Mouse (Mus musculus) spleen, adult 2 months (tissue): ENCODE measurements around the gene Ankrd31. TPM values are rescaled to one million over a fixed set of nuclear protein-coding genes. Genes with fewer than 3 reads are reported as not detected.

Experiments used
- DNase-seq, 2 experiments: peaks; one replicate each; pipeline versions ENCODE4 v3.0.0 to v3.0.0-alpha.2; 2012 to 2021; ENCODE audit warnings: low spot score in 2 of 2, low read depth in 1 of 2
- H3K27ac ChIP-seq: fragments of 200-500 bp; 2 replicates; pipeline ENCODE4 v1.5.1; 2012; ENCODE audit warnings: low read length, inconsistent platforms; ENCODE audit not compliant: insufficient read depth
- H3K27me3 ChIP-seq: fragments of 200-500 bp; 2 replicates; pipeline ENCODE4 v1.6.1; 2012; ENCODE audit warnings: mild to moderate bottlenecking, moderate library complexity, low read length, inconsistent platforms; ENCODE audit not compliant: control insufficient read depth, insufficient read depth
- H3K36me3 ChIP-seq: fragments of 200-500 bp; 2 replicates; pipeline ENCODE4 v1.6.1; 2012; ENCODE audit warnings: mild to moderate bottlenecking, low read length, inconsistent platforms; ENCODE audit not compliant: control insufficient read depth, insufficient read depth
- H3K4me1 ChIP-seq: fragments of 200-500 bp; 2 replicates; pipeline ENCODE4 v1.6.1; 2011; ENCODE audit warnings: inconsistent platforms; ENCODE audit not compliant: control insufficient read depth, insufficient read depth, insufficient read length
- H3K4me3 ChIP-seq: fragments of 200-500 bp; 2 replicates; pipeline ENCODE4 v1.5.1; 2011; ENCODE audit warnings: mild to moderate bottlenecking, inconsistent platforms; ENCODE audit not compliant: insufficient read depth, insufficient read length; ENCODE audit errors: extremely low read depth
- CTCF ChIP-seq: fragments of 200-500 bp; IDR thresholded peaks from 2 replicates; pipeline ENCODE4 v1.5.1; 2011; ENCODE audit warnings: mild to moderate bottlenecking, inconsistent platforms; ENCODE audit not compliant: insufficient read depth, insufficient read length, insufficient replicate concordance; ENCODE audit errors: extremely low read depth
- POLR2A ChIP-seq: fragments of 200-500 bp; IDR thresholded peaks from 2 replicates; pipeline ENCODE4 v1.6.1; 2011; ENCODE audit warnings: low read depth, low read length, inconsistent platforms
- WGBS: fragments of 180-500 bp; shearing (Covaris S2); methylation state at CpG from one replicate; pipeline ENCODE4 v1.1.7; 2018; 5-methylcytosine and 5-hydroxymethylcytosine counted together
- polyA plus RNA-seq: library from polyadenylated mRNA; depleted of rRNA; stranded (reverse); fragments of >200 nt; gene quantifications from 2 replicates; pipeline ENCODE4 v1.2.3, GENCODE M21; 2012; rRNA removed

The Ankrd31 gene
- polyA plus RNA-seq = not detected in 2 replicates

DNA sequence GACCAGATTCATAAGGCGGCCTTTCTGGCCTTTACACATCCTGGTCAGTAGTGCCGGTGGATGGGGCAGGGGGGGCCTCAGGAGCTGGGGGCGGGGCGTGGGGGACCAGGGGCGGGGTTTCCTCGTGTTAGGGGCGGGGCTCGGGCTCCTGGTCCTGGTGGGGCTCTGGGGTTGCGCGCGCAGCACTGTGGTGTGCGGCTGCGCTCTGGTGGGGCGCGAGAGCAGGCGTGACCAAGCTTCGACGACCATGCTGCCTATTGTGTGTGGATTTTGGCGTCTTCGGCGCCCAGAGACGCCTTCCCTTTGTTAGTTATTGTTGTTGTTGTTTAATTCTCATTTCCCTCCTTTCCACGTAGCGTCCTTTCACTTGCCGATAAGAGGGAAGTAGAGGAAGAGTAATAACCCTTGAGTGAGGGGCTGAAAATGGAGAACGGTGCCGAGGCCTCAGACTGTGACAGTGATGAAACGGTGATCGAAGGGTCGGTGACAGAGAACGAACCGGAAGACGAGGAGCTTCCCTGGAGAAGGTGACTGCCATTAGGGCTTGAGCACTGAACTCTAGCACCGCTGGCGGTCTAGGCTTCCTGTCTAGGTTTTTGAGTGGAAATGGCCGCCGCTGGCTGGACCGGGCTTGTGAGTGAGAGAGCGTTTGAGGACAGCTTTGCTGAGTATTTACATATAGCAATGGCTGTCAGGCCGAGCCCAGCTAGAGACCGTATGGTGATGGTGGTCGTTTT lies at the start of gene Ankrd31:
Gene Ankrd31, plus strand, starts transcription at position 164 of the 737 bp plus-strand sequence.
- no peaks in the 10 kb centered on the region for H3K27me3 ChIP-seq
- TF ChIP-seq CTCF (no peak), POLR2A (no peak)
- H3K4me1 ChIP-seq = no peaks in the 10 kb centered on the region
- WGBS = 92% methylated on average over 42 of the region's 42 CpGs
- no peak within 1 kb of the TSS for H3K4me3 ChIP-seq
- H3K27ac ChIP-seq = no peak within 1 kb of the TSS
- no peaks in the 10 kb centered on the region for H3K36me3 ChIP-seq
- no peak for DNase-seq

DNA sequence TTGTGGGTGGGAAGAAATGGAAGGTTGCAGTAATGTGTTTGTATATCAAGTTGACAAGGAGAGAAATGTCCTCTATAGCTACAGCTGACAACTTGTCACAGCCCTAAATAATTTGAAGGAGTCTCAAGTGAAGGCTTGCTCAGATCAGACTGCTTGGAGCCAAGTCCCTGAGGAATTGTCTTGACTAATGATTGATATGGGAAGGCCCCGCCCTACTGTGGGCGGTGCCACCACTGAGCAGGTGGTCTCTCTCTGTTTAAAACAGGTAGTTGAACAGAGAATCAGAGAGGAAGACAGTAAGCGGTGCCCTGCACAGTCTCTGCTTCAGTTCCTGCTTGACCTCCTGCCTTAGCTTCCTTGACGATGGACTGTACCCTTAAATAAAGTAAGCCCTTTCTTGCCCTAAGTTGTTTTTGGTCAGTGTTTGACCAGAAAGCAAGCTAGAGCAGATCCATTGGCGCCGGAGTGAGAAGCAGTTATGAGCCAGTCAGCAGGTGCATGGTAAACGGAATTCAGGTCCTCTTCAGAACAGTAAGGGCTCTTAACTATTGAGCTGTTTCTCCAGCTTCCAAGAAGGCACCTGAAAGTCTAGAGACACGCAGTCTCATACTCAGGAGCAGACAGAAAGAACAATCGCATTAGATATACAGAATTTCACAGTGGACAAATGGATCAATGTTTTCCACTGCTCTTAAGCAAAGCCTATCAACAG lies 45.3 kb upstream of the Ankrd31 start:
- H3K4me3 ChIP-seq = no peak overlapping the region
- H3K27ac ChIP-seq = no peak overlapping the region
- no peaks in the 10 kb centered on the region for H3K27me3 ChIP-seq
- no peaks in the 10 kb centered on the region; the same call in 1 of the 2 replicates for H3K4me1 ChIP-seq
- H3K36me3 ChIP-seq = no peaks in the 10 kb centered on the region
- TF ChIP-seq CTCF (no peak), POLR2A (no peak)
- no peak for DNase-seq
- 85% methylated on average over 9 of the region's 9 CpGs for WGBS

DNA sequence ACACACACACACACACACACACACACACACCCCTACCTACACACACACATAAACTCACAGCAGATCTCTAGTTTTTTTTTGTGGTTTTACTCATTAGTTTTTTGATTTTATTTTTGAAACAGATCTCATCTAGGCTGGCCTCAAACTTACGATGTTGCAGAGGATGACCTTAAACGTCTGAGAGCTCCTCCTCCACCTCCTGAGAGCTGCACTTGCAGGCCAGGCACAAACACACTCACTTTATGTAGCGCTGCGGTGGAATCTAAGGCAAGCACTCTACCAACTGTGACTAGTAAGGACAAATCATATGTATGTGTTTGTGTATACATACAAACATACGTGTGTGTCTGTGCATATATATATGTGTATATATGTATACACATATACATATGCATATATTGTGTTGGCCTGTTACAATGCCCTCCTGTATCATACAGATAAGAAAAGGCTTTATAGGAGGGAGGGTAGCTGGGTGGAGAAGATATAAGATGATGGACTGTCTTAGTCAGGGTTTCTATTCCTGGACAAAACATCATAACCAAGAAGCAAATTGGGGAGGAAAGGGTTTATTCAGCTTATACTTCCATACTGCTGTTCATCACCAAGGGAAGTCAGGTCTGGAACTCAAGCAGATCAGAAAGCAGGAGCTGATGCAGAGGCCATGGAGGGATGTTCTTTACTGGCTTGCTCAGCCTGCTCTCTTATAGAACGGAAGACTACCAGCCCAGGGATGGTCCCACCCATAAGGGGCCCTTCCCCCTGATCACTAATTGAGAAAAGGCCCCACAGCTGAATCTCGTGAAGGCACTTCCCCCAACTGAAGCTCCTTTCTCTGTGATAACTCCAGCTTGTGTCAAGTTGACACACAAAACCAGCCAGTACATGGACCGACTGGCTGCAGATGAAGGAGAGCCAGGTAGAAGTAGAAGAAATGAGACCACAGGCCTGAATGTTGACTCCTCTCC lies 38.5 kb upstream of the Ankrd31 start:
- Histone ChIP-seq H3K27me3 (no peaks in the 10 kb centered on the region), H3K4me3 (no peak overlapping the region), H3K36me3 (no peaks in the 10 kb centered on the region), H3K27ac (no peak overlapping the region), H3K4me1 (no peaks in the 10 kb centered on the region)
- DNase-seq = no peak
- TF ChIP-seq POLR2A (no peak), CTCF (no peak)
- WGBS = 74% methylated on average over 8 of the region's 8 CpGs

DNA sequence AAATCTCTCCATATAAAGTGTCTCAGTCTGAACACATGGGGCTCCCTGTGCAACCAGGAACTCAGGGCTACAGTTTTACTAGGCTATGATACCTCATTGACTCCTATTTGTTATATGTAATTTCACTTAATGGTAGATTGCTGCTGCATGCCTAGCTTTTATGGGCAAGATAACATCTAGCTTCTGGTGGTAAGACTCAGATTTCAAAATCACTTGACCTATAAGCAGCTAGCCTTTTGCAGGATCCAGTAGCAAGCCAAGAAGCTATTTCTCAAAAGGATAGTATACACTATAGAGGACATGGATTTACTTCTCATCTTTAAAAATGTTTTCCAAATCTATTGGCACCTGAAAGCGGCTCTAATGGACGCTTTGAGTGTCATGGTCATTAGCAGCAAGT lies 31.8 kb upstream of the Ankrd31 start:
- H3K27ac ChIP-seq = no peak overlapping the region
- no peaks in the 10 kb centered on the region for H3K36me3 ChIP-seq
- no peak overlapping the region for H3K4me3 ChIP-seq
- H3K4me1 ChIP-seq = no peaks in the 10 kb centered on the region
- TF ChIP-seq CTCF = no peak
- no peak for TF ChIP-seq POLR2A
- DNase-seq = no peak
- H3K27me3 ChIP-seq = no peaks in the 10 kb centered on the region
- 93% methylated on average over 2 of the region's 2 CpGs for WGBS

DNA sequence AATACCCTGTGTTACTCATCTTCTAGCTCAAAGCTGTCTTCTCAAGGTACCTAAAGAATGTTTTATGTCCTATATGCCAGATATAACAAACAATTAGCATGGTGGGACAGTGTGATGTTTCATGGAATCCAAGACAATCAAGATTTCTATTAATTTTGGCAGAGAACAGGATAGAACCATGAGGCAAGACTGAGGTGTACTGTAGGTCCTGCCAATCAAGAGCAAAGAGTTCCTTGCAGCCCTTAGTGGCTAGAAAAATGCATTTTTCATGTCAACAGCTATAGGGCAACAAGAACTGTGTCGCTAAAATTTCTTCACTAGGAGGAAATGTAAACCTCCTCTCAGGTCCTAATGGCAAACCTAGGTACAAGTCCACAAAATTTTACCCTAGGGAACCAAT lies 30.3 kb upstream of the Ankrd31 start:
- Histone ChIP-seq H3K4me3 (no peak overlapping the region), H3K4me1 (no peaks in the 10 kb centered on the region), H3K27ac (no peak overlapping the region), H3K36me3 (no peaks in the 10 kb centered on the region), H3K27me3 (no peaks in the 10 kb centered on the region)
- DNase-seq = no peak
- WGBS = 65% methylated on average over 1 of the region's 1 CpGs
- TF ChIP-seq POLR2A (no peak), CTCF (no peak)

DNA sequence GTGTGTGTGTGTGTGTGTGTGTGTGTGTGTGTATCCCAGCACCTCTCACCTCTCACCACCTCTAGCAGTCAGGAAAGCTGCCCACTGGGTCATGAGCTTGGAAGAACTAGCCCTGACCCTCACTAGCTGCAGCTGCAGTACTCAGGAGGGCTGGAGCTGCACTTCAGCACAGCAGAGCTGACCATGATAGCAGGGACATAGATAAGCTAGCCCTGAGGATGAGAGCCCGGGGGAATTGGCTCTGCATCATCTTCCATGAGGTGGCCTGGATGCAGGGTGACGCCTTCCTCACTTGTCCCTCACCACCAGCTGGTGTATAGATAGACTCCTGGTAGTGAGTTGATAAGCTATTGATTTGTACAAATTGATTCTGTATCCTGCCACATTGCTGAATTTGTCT lies 28.1 kb upstream of the Ankrd31 start:
- WGBS = 95% methylated on average over 2 of the region's 2 CpGs

More for the DNA sequence above, 28.1 kb upstream of the Ankrd31 start:
- H3K27me3 ChIP-seq = no peaks in the 10 kb centered on the region
- H3K4me3 ChIP-seq = no peak overlapping the region
- H3K36me3 ChIP-seq = no peaks in the 10 kb centered on the region
- no peak for DNase-seq
- no peaks in the 10 kb centered on the region for H3K4me1 ChIP-seq
- no peak overlapping the region for H3K27ac ChIP-seq
- TF ChIP-seq POLR2A (no peak), CTCF (no peak)
